Comparison of ENCODE assay signal across 8 mouse cellular contexts in the genomic region with DNA sequence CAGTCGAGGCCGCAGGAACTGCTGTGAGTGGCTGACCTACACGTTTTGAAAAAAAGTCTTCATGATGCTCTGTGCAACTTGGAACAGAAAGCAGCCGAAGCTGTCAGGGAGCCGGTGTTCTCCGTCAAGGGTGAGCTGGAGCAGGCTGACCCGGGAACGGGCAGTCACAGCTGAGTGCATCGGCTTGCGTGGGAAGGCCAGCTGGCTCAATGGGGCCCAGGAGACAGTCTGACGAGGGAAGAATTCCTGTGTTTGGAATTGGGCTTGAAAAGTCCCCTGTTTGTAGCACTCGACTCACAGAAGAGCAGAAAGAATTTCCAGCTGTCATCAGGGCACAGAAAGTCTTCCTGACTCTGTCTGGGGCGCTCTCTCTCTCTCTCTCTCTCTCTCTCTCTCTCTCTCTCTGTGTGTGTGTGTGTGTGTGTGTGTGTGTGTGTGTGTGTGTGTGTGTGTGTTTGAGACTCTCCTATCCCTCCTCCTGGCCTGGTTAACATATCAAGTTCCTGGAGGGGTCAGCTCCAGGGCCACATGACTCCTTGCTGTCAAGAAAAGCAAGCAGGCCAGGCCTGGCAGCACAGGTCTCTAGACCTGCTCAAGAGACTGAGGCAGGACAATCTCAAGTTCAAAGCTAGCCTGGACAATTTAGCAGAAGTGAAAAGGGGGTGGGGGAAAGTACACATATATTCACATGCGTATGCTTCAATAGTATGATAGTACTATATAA.
A peak's percentile ranks its signal among the peaks of the same experiment; 100 is the strongest.
DNase-seq lines count a peak whose midpoint lies in the region; ATAC-seq lines count a peak whose summit lies in the region.

No protein-coding gene starts in this region.

- H3K4me2 ChIP-seq in midbrain, embryonic 11.5 days, result no peak overlapping the region
- no peak overlapping the region for H3K4me2 ChIP-seq in midbrain, embryonic 15.5 days
- H3K4me2 ChIP-seq in midbrain, embryonic 12.5 days (replicated peaks), result no peak overlapping the region

- no peaks in the 10 kb centered on the region for H3K36me3 ChIP-seq in midbrain, embryonic 11.5 days (ENCODE audit: control insufficient read depth, insufficient read depth, low read length)
- no peaks in the 10 kb centered on the region for H3K36me3 ChIP-seq in midbrain, embryonic 15.5 days (replicated peaks)
- no peaks in the 10 kb centered on the region for H3K36me3 ChIP-seq in heart, embryonic 10.5 days
- no peaks in the 10 kb centered on the region for H3K36me3 ChIP-seq in midbrain, embryonic 12.5 days

- no peak for DNase-seq in midbrain, embryonic 11.5 days (ENCODE audit: low spot score, missing footprints)
- DNase-seq in heart, embryonic 10.5 days (ENCODE audit: low spot score), result peak; percentile 89
- peak; percentile 77 to 82 for DNase-seq in kidney, adult 8-10 months
- DNase-seq in layer of hippocampus, adult 8-10 months (ENCODE audit: low spot score in 2 of 2), result no peak
- no peak for DNase-seq in B cell, adult 2 months
- DNase-seq in right cerebral cortex, adult 18-20 months, result no peak

- no peaks in the 10 kb centered on the region for H3K27me3 ChIP-seq in midbrain, embryonic 11.5 days (ENCODE audit: control insufficient read depth, insufficient read depth, low read length)
- no peaks in the 10 kb centered on the region for H3K27me3 ChIP-seq in midbrain, embryonic 15.5 days (replicated peaks)
- H3K27me3 ChIP-seq in heart, embryonic 10.5 days (ENCODE audit: insufficient read depth, poor library complexity, severe bottlenecking), result no peaks in the 10 kb centered on the region
- peaks cover 20% of the 10 kb centered on the region; the same call in 1 of the 2 replicates for H3K27me3 ChIP-seq in midbrain, embryonic 12.5 days

- peak overlapping the region; percentile 16; the same call in 1 of the 2 replicates for H3K27ac ChIP-seq in midbrain, embryonic 11.5 days (ENCODE audit: low read depth, low read length)
- H3K27ac ChIP-seq in midbrain, embryonic 15.5 days, result no peak overlapping the region
- peak overlapping the region; percentile 81 for H3K27ac ChIP-seq in heart, embryonic 10.5 days
- H3K27ac ChIP-seq in midbrain, embryonic 12.5 days (replicated peaks), result peak overlapping the region; percentile 8; the same call in 1 of the 2 replicates

- H3K4me1 ChIP-seq in midbrain, embryonic 11.5 days (ENCODE audit: control insufficient read depth, insufficient read depth, low read length), result peaks cover 12% of the 10 kb centered on the region
- peaks cover 10% of the 10 kb centered on the region for H3K4me1 ChIP-seq in midbrain, embryonic 15.5 days
- peaks cover 50% of the 10 kb centered on the region for H3K4me1 ChIP-seq in heart, embryonic 10.5 days
- peaks cover 19% of the 10 kb centered on the region for H3K4me1 ChIP-seq in midbrain, embryonic 12.5 days

- no peak overlapping the region for H3K9ac ChIP-seq in midbrain, embryonic 11.5 days (ENCODE audit: low read length)
- no peak overlapping the region for H3K9ac ChIP-seq in midbrain, embryonic 15.5 days
- H3K9ac ChIP-seq in midbrain, embryonic 12.5 days (replicated peaks), result no peak overlapping the region

- H3K9me3 ChIP-seq in midbrain, embryonic 11.5 days (ENCODE audit: control insufficient read depth, low read length), result no peaks in the 10 kb centered on the region
- no peaks in the 10 kb centered on the region for H3K9me3 ChIP-seq in midbrain, embryonic 15.5 days
- no peaks in the 10 kb centered on the region for H3K9me3 ChIP-seq in heart, embryonic 10.5 days
- no peaks in the 10 kb centered on the region for H3K9me3 ChIP-seq in midbrain, embryonic 12.5 days

- WGBS in midbrain, embryonic 11.5 days, result 26% methylated on average over 13 of the region's 14 CpGs
- WGBS in midbrain, embryonic 15.5 days, result 25% methylated on average over 14 of the region's 14 CpGs
- 27% methylated on average over 14 of the region's 14 CpGs for WGBS in heart, embryonic 10.5 days
- WGBS in midbrain, embryonic 12.5 days, result 35% methylated on average over 14 of the region's 14 CpGs

- H3K4me3 ChIP-seq in midbrain, embryonic 11.5 days (ENCODE audit: low read depth, low read length), result no peak overlapping the region
- H3K4me3 ChIP-seq in midbrain, embryonic 15.5 days, result no peak overlapping the region
- H3K4me3 ChIP-seq in heart, embryonic 10.5 days, result no peak overlapping the region
- H3K4me3 ChIP-seq in midbrain, embryonic 12.5 days, result no peak overlapping the region

- ATAC-seq in midbrain, embryonic 11.5 days (ENCODE audit: low FRiP score), result peak; percentile 70; the same call in 1 of the 2 replicates
- no peak for ATAC-seq in midbrain, embryonic 15.5 days (replicated peaks)
- no peak for ATAC-seq in midbrain, embryonic 12.5 days (ENCODE audit: low FRiP score, low read depth)

Comparison
In these comparisons a context has a peak if more than half of its experiments do, and no peak if none do; other contexts are left out.
1. DNase-seq: peak in heart, embryonic 10.5 days (single experiment) and kidney, adult 8-10 months (2 of 2); none in midbrain, embryonic 11.5 days (single experiment), layer of hippocampus, adult 8-10 months (0 of 2), B cell, adult 2 months (0 of 2) and right cerebral cortex, adult 18-20 months (single experiment).